Mouse (Mus musculus) heart, embryonic 11.5 days (tissue): ENCODE measurements around the gene Eno1. TPM values are rescaled to one million over a fixed set of nuclear protein-coding genes. Genes with fewer than 3 reads are reported as not detected.
A peak's percentile ranks its signal among the peaks of the same experiment; 100 is the strongest.

ENCODE experiments used
- ATAC-seq: fragments of 200-750 bp; cut with Nextera tagmentation; replicated peaks from 2 replicates; pipeline ENCODE4 v1.8.0; 2017; ENCODE audit warnings: moderate library complexity; ENCODE audit not compliant: insufficient number of reproducible peaks, low FRiP score, low TSS enrichment
- H3K27ac ChIP-seq: fragments of 300-500 bp; sonication (generic); 2 replicates; pipeline ENCODE4 v1.5.1; 2014; ENCODE audit warnings: mild to moderate bottlenecking, low read depth, low read length
- H3K27me3 ChIP-seq: fragments of 300-500 bp; sonication (generic); 2 replicates; pipeline ENCODE4 v1.6.1; 2014; ENCODE audit warnings: mild to moderate bottlenecking, low read length, mixed read lengths; ENCODE audit not compliant: control insufficient read depth, insufficient read depth
- H3K36me3 ChIP-seq: fragments of 300-500 bp; sonication (generic); 2 replicates; pipeline ENCODE4 v1.6.1; 2014; ENCODE audit warnings: mild to moderate bottlenecking, low read length, moderate library complexity, mixed read lengths; ENCODE audit not compliant: control insufficient read depth, insufficient read depth
- H3K4me1 ChIP-seq: fragments of 300-500 bp; sonication (generic); 2 replicates; pipeline ENCODE4 v1.6.1; 2014; ENCODE audit warnings: low read length; ENCODE audit not compliant: control insufficient read depth, insufficient read depth
- H3K4me2 ChIP-seq: fragments of 300-500 bp; sonication (generic); 2 replicates; pipeline ENCODE4 v1.6.1; 2014; ENCODE audit warnings: mild to moderate bottlenecking, moderate library complexity
- H3K4me3 ChIP-seq: fragments of 300-500 bp; sonication (generic); 2 replicates; pipeline ENCODE4 v1.5.1; 2014; ENCODE audit warnings: low read depth, low read length
- H3K9ac ChIP-seq: fragments of 300-500 bp; sonication (generic); 2 replicates; pipeline ENCODE4 v1.6.1; 2014; ENCODE audit warnings: mild to moderate bottlenecking, low read depth, low read length, moderate library complexity
- H3K9me3 ChIP-seq: fragments of 300-500 bp; sonication (generic); replicated peaks from 2 replicates; pipeline ENCODE4 v1.6.1; 2016; ENCODE audit warnings: low read length; ENCODE audit not compliant: control insufficient read depth
- WGBS: fragments of 180-500 bp; shearing (Covaris S2); extraction: QIAGEN DNeasy Blood & Tissue Kit; methylation state at CpG from one replicate; pipeline ENCODE4 v1.1.7; 2014; ENCODE audit not compliant: insufficient replicate concordance; 5-methylcytosine and 5-hydroxymethylcytosine counted together
- polyA plus RNA-seq: library from polyadenylated mRNA; unstranded; fragments of >200 nt; fragmentation: Nextera tagmentation; extraction: Ambion mirVana; gene quantifications from 2 replicates; pipeline ENCODE4 v1.2.1, GENCODE M21; 2014

The Eno1 gene
- polyA plus RNA-seq, result 2,057 and 2,150 TPM in 2 replicates

- H3K36me3 ChIP-seq, result peaks cover 18% of the 10 kb centered on the region
- WGBS, result under 1% methylated on average over 71 of the region's 78 CpGs
- H3K4me1 ChIP-seq, result peaks cover 38% of the 10 kb centered on the region
- peak within 1 kb of the TSS; percentile 99 for H3K27ac ChIP-seq
- H3K27me3 ChIP-seq, result no peaks in the 10 kb centered on the region
- H3K9ac ChIP-seq, result peak within 1 kb of the TSS; percentile 99
- ATAC-seq, result peak; percentile 97
- peak within 1 kb of the TSS; percentile 76 for H3K4me2 ChIP-seq
- no peaks in the 10 kb centered on the region for H3K9me3 ChIP-seq
- peak within 1 kb of the TSS; percentile 92 for H3K4me3 ChIP-seq
Measured at GRCm38 (mm10) chr4:150236521-150237481, at the start of gene Eno1. TSS of gene Eno1 (plus strand) at chr4:150236721.

DNA sequence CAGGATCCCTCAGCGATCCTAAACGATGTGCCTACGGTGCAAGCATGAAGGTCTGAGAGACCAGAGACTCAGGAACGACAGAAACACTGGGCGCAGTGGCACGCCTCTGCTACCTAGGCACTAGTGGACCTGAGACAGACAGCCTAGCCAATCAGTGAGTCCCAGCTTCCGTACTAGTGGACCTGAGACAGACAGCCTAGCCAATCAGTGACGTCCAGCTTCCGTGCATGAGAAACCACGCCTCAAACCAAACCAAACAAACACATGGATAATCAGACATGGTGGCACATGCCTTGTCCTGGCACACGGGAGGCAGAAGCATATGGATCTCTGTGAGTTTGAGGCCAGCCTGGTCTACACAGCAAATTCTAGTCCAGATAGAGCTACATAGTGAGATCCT, 48.3 kb upstream of the Eno1 start:
- Histone ChIP-seq H3K9me3 (no peaks in the 10 kb centered on the region), H3K4me2 (0 out of 2 replicates have a peak overlapping the region, but pooled peaks have one; percentile 11), H3K27me3 (no peaks in the 10 kb centered on the region), H3K27ac (no peak overlapping the region), H3K4me3 (no peak overlapping the region), H3K36me3 (no peaks in the 10 kb centered on the region), H3K4me1 (no peaks in the 10 kb centered on the region), H3K9ac (no peak overlapping the region)
- ATAC-seq, result no peak
- 37% methylated on average over 11 of the region's 11 CpGs for WGBS

DNA sequence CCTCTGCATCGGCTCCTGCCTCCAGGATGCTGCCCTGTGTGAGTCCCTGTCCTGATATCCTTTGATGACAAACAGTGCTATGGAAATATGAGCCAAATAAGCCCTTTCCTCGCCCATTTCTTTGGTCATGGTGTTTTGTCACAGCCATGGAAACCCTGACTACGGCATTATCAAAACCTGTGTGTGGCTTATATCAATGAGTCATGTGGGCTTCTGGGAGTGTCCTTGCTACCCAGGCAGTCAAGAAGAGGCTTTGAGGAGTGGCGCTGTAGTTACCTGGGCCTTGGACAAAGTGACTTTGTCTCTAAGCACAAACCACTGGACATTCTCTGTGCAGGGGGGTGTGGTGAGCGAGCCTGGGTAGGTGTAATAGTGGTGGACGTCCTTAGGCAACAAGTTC, 44.3 kb upstream of the Eno1 start:
- WGBS, result 70% methylated on average over 6 of the region's 6 CpGs
- no peak overlapping the region for H3K4me3 ChIP-seq
- no peak for ATAC-seq
- no peaks in the 10 kb centered on the region for H3K4me1 ChIP-seq
- H3K9me3 ChIP-seq, result no peaks in the 10 kb centered on the region
- H3K36me3 ChIP-seq, result no peaks in the 10 kb centered on the region
- H3K4me2 ChIP-seq, result no peak overlapping the region
- H3K27ac ChIP-seq, result no peak overlapping the region
- H3K9ac ChIP-seq, result no peak overlapping the region
- no peaks in the 10 kb centered on the region for H3K27me3 ChIP-seq

DNA sequence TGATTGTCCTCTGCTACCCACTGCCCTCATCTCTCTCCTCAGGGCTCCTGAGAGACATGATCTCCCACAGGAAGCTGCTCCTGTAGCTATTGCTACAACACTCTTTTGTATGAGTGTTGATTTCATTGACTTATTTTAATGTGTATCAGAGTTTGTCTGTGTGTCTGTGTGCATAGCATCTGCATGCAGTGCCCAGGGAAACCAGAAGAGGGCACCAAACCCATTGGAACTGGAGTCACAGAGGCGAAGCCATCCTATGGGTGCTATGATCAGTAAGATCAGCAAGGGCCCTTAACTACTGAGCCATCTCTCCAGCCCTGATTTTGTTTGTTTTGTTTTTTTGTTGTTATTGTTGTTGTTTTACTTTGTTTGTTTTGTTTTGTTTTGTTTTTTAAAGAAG, 42.6 kb upstream of the Eno1 start:
- Histone ChIP-seq H3K27me3 (no peaks in the 10 kb centered on the region), H3K4me2 (no peak overlapping the region), H3K27ac (no peak overlapping the region), H3K36me3 (no peaks in the 10 kb centered on the region), H3K9ac (no peak overlapping the region), H3K4me3 (no peak overlapping the region), H3K9me3 (no peaks in the 10 kb centered on the region), H3K4me1 (no peaks in the 10 kb centered on the region)
- WGBS, result 50% methylated on average over 1 of the region's 1 CpGs
- ATAC-seq, result no peak

GRCm38 (mm10) chr4:150198268-150198667, 38.3 kb upstream of the Eno1 start:
- Histone ChIP-seq H3K4me3 (no peak overlapping the region), H3K9ac (no peak overlapping the region), H3K27ac (no peak overlapping the region), H3K27me3 (no peaks in the 10 kb centered on the region), H3K4me2 (no peak overlapping the region), H3K4me1 (no peaks in the 10 kb centered on the region), H3K36me3 (no peaks in the 10 kb centered on the region), H3K9me3 (no peaks in the 10 kb centered on the region)
- no peak for ATAC-seq
- 64% methylated on average over 9 of the region's 9 CpGs for WGBS

GRCm38 (mm10) chr4:150201232-150201631, 35.3 kb upstream of the Eno1 start, which contains the start of gene Car6:
TSS of gene Car6 (minus strand) at chr4:150201332.
- Histone ChIP-seq H3K36me3 (no peaks in the 10 kb centered on the region), H3K4me1 (no peaks in the 10 kb centered on the region), H3K27me3 (no peaks in the 10 kb centered on the region), H3K27ac (no peak within 1 kb of the TSS), H3K4me2 (no peak within 1 kb of the TSS), H3K9ac (no peak within 1 kb of the TSS), H3K4me3 (no peak within 1 kb of the TSS), H3K9me3 (no peaks in the 10 kb centered on the region)
- WGBS, result 84% methylated on average over 5 of the region's 5 CpGs
- ATAC-seq, result no peak

DNA sequence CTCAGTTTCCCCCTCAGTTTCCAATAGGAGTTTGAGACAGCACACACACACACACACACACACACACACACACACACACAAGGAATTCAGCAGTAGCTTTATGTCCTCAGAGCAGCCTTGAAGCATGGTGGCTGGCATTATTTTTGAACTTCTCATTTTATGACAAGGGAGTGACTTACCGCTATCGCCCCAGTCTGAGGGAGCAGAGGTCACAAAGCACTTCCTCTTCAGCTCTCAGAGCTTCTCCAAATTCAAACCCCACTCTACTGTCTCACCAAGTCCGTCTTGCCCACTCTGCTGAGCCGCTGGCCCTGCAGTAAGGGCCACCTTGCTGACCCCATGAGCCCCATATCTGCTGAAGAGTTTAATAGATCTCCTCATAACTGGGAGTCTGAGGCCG, 33.8 kb upstream of the Eno1 start:
- H3K4me2 ChIP-seq, result no peak overlapping the region
- no peaks in the 10 kb centered on the region for H3K9me3 ChIP-seq
- H3K27me3 ChIP-seq, result no peaks in the 10 kb centered on the region
- H3K9ac ChIP-seq, result no peak overlapping the region
- no peaks in the 10 kb centered on the region for H3K36me3 ChIP-seq
- ATAC-seq, result no peak
- H3K27ac ChIP-seq, result no peak overlapping the region
- 77% methylated on average over 5 of the region's 5 CpGs for WGBS
- H3K4me3 ChIP-seq, result no peak overlapping the region
- H3K4me1 ChIP-seq, result no peaks in the 10 kb centered on the region

DNA sequence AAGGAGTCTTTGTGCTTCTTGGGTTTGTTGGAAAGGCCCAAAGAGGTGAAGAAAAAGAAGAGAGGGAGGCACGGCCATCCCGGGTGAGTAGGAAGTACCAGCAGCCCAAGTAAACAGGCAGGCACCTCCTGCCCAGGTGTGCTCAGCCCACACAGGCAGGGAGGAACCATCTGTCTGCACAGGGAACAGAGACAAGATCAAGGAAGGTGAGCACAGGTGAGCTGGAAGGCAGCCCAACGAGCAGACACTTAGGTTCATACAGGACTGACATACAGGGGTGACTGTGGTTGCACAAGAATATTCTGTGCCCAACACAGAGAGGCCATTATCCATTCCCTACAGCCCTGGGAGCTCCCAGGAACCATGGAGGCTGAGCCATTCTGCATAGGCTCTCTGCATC, 31.6 kb upstream of the Eno1 start:
- H3K27ac ChIP-seq, result no peak overlapping the region
- no peak overlapping the region for H3K9ac ChIP-seq
- H3K4me2 ChIP-seq, result no peak overlapping the region
- H3K4me1 ChIP-seq, result no peaks in the 10 kb centered on the region
- H3K9me3 ChIP-seq, result no peaks in the 10 kb centered on the region
- no peaks in the 10 kb centered on the region for H3K27me3 ChIP-seq
- ATAC-seq, result no peak
- WGBS, result 71% methylated on average over 3 of the region's 3 CpGs
- H3K4me3 ChIP-seq, result no peak overlapping the region
- no peaks in the 10 kb centered on the region for H3K36me3 ChIP-seq
